Mouse (Mus musculus) C2C12 (cell line): ENCODE results near the gene Gla.

Source experiments
- CEBPB ChIP-seq: IDR thresholded peaks from one replicate; pipeline ENCODE4 v1.6.1; 2011; ENCODE audit warnings: low read depth, mild to moderate bottlenecking, control low read depth, moderate library complexity
- CTCF ChIP-seq: IDR thresholded peaks from one replicate; pipeline ENCODE4 v1.5.1; 2011; ENCODE audit not compliant: control insufficient read depth, insufficient read depth, insufficient read length
- MAX ChIP-seq: IDR thresholded peaks from one replicate; pipeline ENCODE4 v1.6.1; 2011; ENCODE audit warnings: mild to moderate bottlenecking, control low read depth
- MYOD1 ChIP-seq: IDR thresholded peaks from one replicate; pipeline ENCODE4 v1.6.1; 2011; ENCODE audit warnings: low read depth; ENCODE audit not compliant: control insufficient read depth, insufficient read length
- MYOG ChIP-seq: IDR thresholded peaks from one replicate; pipeline ENCODE4 v1.6.1; 2011; ENCODE audit not compliant: control insufficient read depth, insufficient read length; ENCODE audit errors: extremely low read depth

- TF ChIP-seq CTCF, result no peak
- no peak for TF ChIP-seq MYOD1
- no peak for TF ChIP-seq CEBPB
- no peak for TF ChIP-seq MYOG
- no peak for TF ChIP-seq MAX
Measured at GRCm38 (mm10) chrX:134635111-134635510, 34.2 kb upstream of the Gla start.
